Mouse (Mus musculus) E14TG2a.4 (cell line): ENCODE results near the gene Tapbpl.

Source experiments
- CTCF ChIP-seq: conservative IDR thresholded peaks from 2 replicates; pipeline ENCODE4 v1.5.1; 2014; ENCODE audit warnings: low read length
- NANOG ChIP-seq: IDR thresholded peaks from 2 replicates; pipeline ENCODE4 v1.6.1; 2014; ENCODE audit warnings: borderline replicate concordance, low read length, mixed read lengths

DNA sequence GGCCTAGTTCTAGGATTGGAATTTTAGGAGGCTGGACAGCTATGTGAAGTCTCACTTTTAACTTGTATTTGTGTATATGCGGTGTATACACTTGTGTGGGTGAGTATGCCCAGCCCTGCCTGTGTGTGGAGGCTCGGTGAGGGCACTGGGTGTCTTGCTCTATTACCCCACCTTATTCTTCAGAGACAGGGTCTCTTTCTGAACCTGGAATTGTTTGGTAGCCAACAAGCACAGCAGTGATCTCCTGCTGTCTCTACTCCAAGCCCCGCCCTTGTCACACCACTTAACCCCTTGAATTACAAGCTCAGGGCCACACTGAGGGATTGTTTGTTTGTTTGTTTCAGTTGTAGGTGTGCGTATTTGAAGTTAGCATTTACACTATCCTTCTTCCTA, 381 bp upstream of the Tapbpl start:
- TF ChIP-seq CTCF (no peak), NANOG (no peak)
